Mouse (Mus musculus) lung, embryonic 15.5 days (tissue): ENCODE measurements at regions not wholly inside any gene's neighbourhood (a gene's known extent, or its start where the extent isn't known, plus 50 kb on each side); places are given as distances from the start of the nearest gene placed in this dataset.

Experiments
- ATAC-seq: fragments of 200-750 bp; cut with Nextera tagmentation; 2 replicates; pipeline ENCODE4 v1.8.0; 2017; ENCODE audit warnings: moderate number of reproducible peaks, borderline replicate concordance; ENCODE audit not compliant: low FRiP score, low TSS enrichment; ENCODE audit errors: extremely low read depth
- H3K27ac ChIP-seq: fragments of 300-500 bp; sonication (generic); 2 replicates; pipeline ENCODE4 v1.5.1; 2015; ENCODE audit warnings: moderate library complexity, mild to moderate bottlenecking, inconsistent platforms
- H3K27me3 ChIP-seq: fragments of 300-500 bp; sonication (generic); 2 replicates; pipeline ENCODE4 v1.6.1; 2015; ENCODE audit warnings: inconsistent platforms
- H3K36me3 ChIP-seq: fragments of 300-500 bp; sonication (generic); 2 replicates; pipeline ENCODE4 v1.6.1; 2015; ENCODE audit warnings: inconsistent platforms
- H3K4me1 ChIP-seq: fragments of 300-500 bp; sonication (generic); 2 replicates; pipeline ENCODE4 v1.6.1; 2015; ENCODE audit warnings: inconsistent platforms
- H3K4me2 ChIP-seq: fragments of 300-500 bp; sonication (generic); 2 replicates; pipeline ENCODE4 v1.6.1; 2015; ENCODE audit warnings: inconsistent platforms, mild to moderate bottlenecking, moderate library complexity
- H3K4me3 ChIP-seq: fragments of 300-500 bp; sonication (generic); 2 replicates; pipeline ENCODE4 v1.5.1; 2015; ENCODE audit warnings: mild to moderate bottlenecking, inconsistent platforms
- H3K9ac ChIP-seq: fragments of 300-500 bp; sonication (generic); 2 replicates; pipeline ENCODE4 v1.6.1; 2015; ENCODE audit warnings: inconsistent platforms
- H3K9me3 ChIP-seq: fragments of 300-500 bp; sonication (generic); 2 replicates; pipeline ENCODE4 v1.6.1; 2016; ENCODE audit warnings: inconsistent platforms
- WGBS: fragments of 180-500 bp; shearing (Covaris S2); methylation state at CpG from one replicate; pipeline ENCODE4 v1.1.7; 2015; 5-methylcytosine and 5-hydroxymethylcytosine counted together

DNA sequence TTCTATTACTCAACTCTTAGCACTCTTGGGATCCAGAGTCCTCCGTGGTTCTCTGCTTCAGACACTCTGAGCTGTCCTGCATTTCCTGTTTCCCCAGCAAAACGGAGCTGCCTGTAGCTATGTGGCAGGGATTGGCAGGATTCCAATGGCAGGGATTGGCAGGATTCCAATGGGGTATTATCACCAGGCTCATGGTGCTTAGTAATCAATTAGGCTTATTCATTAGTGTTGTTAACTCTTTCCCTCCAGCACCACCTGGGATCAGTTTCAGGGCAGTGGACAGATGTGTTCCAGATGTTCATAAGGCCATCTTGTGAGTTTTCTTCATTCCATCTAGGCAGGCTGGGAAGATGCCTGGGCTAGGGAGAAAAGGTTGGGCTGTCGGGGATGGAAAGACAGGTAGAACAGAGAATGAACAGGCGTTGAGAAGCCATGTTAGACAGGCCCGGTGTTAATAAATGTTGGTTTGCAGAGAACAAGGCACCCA lies 163.5 kb downstream of the Emp1 start:
- no peak overlapping the region for H3K4me2 ChIP-seq
- WGBS: 46% methylated on average over 5 of the region's 5 CpGs
- H3K9ac ChIP-seq: no peak overlapping the region
- no peaks in the 10 kb centered on the region for H3K36me3 ChIP-seq
- no peak overlapping the region for H3K4me3 ChIP-seq
- no peak overlapping the region for H3K27ac ChIP-seq
- no peaks in the 10 kb centered on the region for H3K9me3 ChIP-seq
- H3K27me3 ChIP-seq: no peaks in the 10 kb centered on the region
- peak; percentile 76; the same call in 1 of the 2 replicates for ATAC-seq
- H3K4me1 ChIP-seq: peaks cover 10% of the 10 kb centered on the region

DNA sequence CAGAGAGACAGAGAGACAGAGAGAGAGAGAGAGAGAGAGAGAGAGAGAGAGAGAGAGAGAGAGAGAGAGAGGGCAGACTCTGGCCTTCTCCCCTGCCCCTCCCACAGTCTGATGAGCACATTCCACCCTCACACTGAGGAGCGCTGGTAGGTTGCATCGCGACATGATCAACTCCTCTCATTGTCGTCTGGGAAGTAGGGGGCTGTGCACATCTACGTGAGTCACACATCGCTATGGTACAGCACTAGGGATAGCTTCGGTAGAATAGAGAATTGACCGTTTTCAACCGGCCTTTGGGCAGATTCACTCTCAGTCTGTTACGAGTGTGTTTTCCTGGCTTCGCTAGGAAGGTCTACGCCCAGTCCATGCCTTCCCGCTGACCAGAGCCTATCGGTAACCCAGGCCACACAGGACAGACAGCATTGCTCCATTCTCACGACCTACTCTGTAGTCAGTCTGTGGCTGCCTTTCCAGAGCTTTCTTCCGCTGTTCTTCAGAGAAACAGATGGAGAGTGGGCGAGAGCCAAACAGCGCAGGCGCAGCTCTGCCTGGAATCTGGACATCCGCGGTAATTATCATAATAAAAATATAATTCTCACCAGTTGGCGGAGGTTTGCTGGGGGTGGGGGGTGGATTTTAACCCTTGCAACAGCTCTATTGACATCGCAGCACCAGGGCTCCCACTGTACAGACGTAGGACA lies 164.3 kb downstream of the Emp1 start:
- WGBS: 78% methylated on average over 24 of the region's 24 CpGs
- H3K4me3 ChIP-seq: no peak overlapping the region
- ATAC-seq: peak; percentile 47; the same call in 1 of the 2 replicates
- no peak overlapping the region for H3K4me2 ChIP-seq
- H3K27ac ChIP-seq: no peak overlapping the region
- no peak overlapping the region for H3K9ac ChIP-seq
- H3K27me3 ChIP-seq: no peaks in the 10 kb centered on the region
- H3K36me3 ChIP-seq: no peaks in the 10 kb centered on the region
- H3K4me1 ChIP-seq: peaks cover 10% of the 10 kb centered on the region
- no peaks in the 10 kb centered on the region for H3K9me3 ChIP-seq

- Histone ChIP-seq H3K9me3 (no peaks in the 10 kb centered on the region), H3K9ac (no peak overlapping the region), H3K27ac (no peak overlapping the region), H3K4me1 (peaks cover 10% of the 10 kb centered on the region), H3K4me2 (no peak overlapping the region), H3K36me3 (no peaks in the 10 kb centered on the region), H3K27me3 (no peaks in the 10 kb centered on the region), H3K4me3 (no peak overlapping the region)
- 82% methylated on average over 4 of the region's 4 CpGs for WGBS
- ATAC-seq: no peak
These were observed 165.5 kb downstream of the Emp1 start for GRCm38 (mm10) chr6:135527879-135528278.

- no peak for ATAC-seq
- 0 out of 2 replicates have a peak overlapping the region, but pooled peaks have one; percentile 25 for H3K27ac ChIP-seq
- WGBS: 36% methylated on average over 9 of the region's 9 CpGs
- no peak overlapping the region for H3K4me2 ChIP-seq
- H3K4me1 ChIP-seq: 0 out of 2 replicates have a peak, but pooled peaks cover 2% of the 10 kb centered on the region
- H3K27me3 ChIP-seq: no peaks in the 10 kb centered on the region
- H3K4me3 ChIP-seq: no peak overlapping the region
- no peak overlapping the region for H3K9ac ChIP-seq
- no peaks in the 10 kb centered on the region for H3K9me3 ChIP-seq
- H3K36me3 ChIP-seq: no peaks in the 10 kb centered on the region
These were observed 177.7 kb downstream of the Emp1 start for GRCm38 (mm10) chr6:135539791-135540646.

DNA sequence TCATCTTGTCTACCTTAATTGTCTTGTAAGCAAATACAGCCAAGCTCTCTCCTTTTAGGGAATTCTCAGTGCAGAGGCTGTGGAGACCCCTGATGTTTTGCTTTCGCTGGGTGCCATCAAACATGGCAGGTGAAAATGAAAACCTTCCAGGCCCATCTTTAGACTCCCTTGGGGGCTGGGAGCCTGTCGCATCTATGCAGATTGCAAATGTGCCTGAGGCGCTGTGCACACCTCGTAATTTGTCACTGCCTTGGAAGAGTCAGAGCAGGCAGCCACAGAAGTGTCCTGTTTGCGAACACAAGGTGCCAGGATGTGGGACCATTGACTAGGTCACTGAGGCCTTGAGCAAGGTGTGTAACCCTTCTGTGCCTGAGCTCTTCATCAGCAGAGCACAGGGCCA lies 179.2 kb downstream of the Emp1 start:
- ATAC-seq: no peak

DNA sequence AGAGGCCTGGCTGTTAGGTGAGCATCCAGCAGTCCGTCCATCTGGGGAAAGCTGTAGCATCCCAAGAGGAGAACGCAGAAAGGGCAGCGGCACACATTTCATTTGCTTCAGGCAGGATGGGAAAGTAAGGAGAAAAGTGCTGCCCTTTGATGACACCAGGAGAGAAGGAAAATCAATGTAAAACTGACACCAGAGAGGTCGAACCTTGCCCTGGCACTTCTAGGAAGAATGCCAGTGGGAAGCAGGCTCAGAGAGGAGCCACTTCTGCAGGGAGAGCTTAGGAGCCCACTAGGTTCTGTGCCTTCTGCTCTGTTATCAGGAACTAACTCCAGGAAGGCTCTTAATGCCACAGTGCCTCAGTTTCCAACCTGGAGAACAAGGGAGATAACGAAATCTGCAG lies 180.0 kb downstream of the Emp1 start:
- no peak overlapping the region for H3K4me2 ChIP-seq
- 48% methylated on average over 5 of the region's 5 CpGs for WGBS
- no peak overlapping the region for H3K27ac ChIP-seq
- no peak overlapping the region for H3K9ac ChIP-seq
- ATAC-seq: no peak
- no peaks in the 10 kb centered on the region for H3K27me3 ChIP-seq
- no peaks in the 10 kb centered on the region for H3K36me3 ChIP-seq
- H3K4me3 ChIP-seq: no peak overlapping the region
- no peaks in the 10 kb centered on the region for H3K9me3 ChIP-seq
- 0 out of 2 replicates have a peak, but pooled peaks cover 2% of the 10 kb centered on the region for H3K4me1 ChIP-seq

More for the DNA sequence above, 179.2 kb downstream of the Emp1 start:
- Histone ChIP-seq H3K27me3 (no peaks in the 10 kb centered on the region), H3K4me2 (no peak overlapping the region), H3K27ac (no peak overlapping the region), H3K9ac (no peak overlapping the region), H3K4me3 (no peak overlapping the region), H3K4me1 (0 out of 2 replicates have a peak, but pooled peaks cover 2% of the 10 kb centered on the region), H3K9me3 (no peaks in the 10 kb centered on the region), H3K36me3 (no peaks in the 10 kb centered on the region)
- 69% methylated on average over 5 of the region's 5 CpGs for WGBS

GRCm38 (mm10) chr6:135543390-135543789 lies 181.0 kb downstream of the Emp1 start:
- 73% methylated on average over 3 of the region's 3 CpGs for WGBS
- Histone ChIP-seq H3K36me3 (no peaks in the 10 kb centered on the region), H3K27me3 (no peaks in the 10 kb centered on the region), H3K27ac (no peak overlapping the region), H3K9me3 (no peaks in the 10 kb centered on the region), H3K9ac (no peak overlapping the region), H3K4me3 (no peak overlapping the region), H3K4me1 (0 out of 2 replicates have a peak, but pooled peaks cover 2% of the 10 kb centered on the region), H3K4me2 (no peak overlapping the region)
- ATAC-seq: no peak

DNA sequence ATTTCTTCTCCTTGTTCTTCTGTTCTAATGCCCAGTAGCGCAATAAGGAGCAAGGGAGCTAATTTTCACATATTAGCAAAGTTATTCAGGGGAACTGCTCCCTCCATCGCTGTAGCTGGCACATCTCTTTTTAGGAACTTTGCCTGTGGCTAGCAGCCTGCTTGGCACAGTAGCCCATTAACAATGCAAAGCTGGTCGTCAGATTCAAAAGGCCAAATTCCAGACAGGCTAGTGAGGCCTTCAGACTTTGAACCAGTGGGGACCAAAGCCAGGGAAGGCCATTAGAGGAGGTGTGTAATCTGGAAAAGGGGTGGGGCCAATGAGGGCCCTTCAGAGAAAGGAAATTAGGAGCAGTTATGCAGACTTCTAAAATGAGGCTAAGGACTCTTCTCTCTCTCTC lies 181.5 kb downstream of the Emp1 start:
- H3K4me1 ChIP-seq: 0 out of 2 replicates have a peak, but pooled peaks cover 2% of the 10 kb centered on the region
- ATAC-seq: no peak
- no peaks in the 10 kb centered on the region for H3K36me3 ChIP-seq
- H3K27ac ChIP-seq: no peak overlapping the region
- H3K4me2 ChIP-seq: no peak overlapping the region
- no peaks in the 10 kb centered on the region for H3K27me3 ChIP-seq
- WGBS: 62% methylated on average over 3 of the region's 3 CpGs
- no peak overlapping the region for H3K9ac ChIP-seq
- H3K4me3 ChIP-seq: no peak overlapping the region
- H3K9me3 ChIP-seq: no peaks in the 10 kb centered on the region

GRCm38 (mm10) chr6:135550368-135550950 lies 188.1 kb downstream of the Emp1 start:
- 35% methylated on average over 3 of the region's 3 CpGs for WGBS
- no peaks in the 10 kb centered on the region for H3K36me3 ChIP-seq
- H3K27me3 ChIP-seq: no peaks in the 10 kb centered on the region
- H3K9me3 ChIP-seq: no peaks in the 10 kb centered on the region
- H3K4me2 ChIP-seq: no peak overlapping the region
- H3K4me1 ChIP-seq: no peaks in the 10 kb centered on the region
- no peak overlapping the region for H3K27ac ChIP-seq
- H3K4me3 ChIP-seq: no peak overlapping the region
- ATAC-seq: no peak
- no peak overlapping the region for H3K9ac ChIP-seq

GRCm38 (mm10) chr6:135552396-135552795 lies 190.1 kb downstream of the Emp1 start:
- Histone ChIP-seq H3K27ac (no peak overlapping the region), H3K9me3 (no peaks in the 10 kb centered on the region), H3K4me2 (no peak overlapping the region), H3K9ac (no peak overlapping the region), H3K4me3 (no peak overlapping the region), H3K27me3 (no peaks in the 10 kb centered on the region), H3K36me3 (no peaks in the 10 kb centered on the region), H3K4me1 (no peaks in the 10 kb centered on the region)
- WGBS: 81% methylated on average over 3 of the region's 3 CpGs
- no peak for ATAC-seq

- Histone ChIP-seq H3K36me3 (no peaks in the 10 kb centered on the region), H3K9me3 (no peaks in the 10 kb centered on the region), H3K27me3 (no peaks in the 10 kb centered on the region), H3K4me1 (peaks cover 17% of the 10 kb centered on the region), H3K4me2 (no peak overlapping the region), H3K9ac (no peak overlapping the region), H3K4me3 (no peak overlapping the region), H3K27ac (peak overlapping the region; percentile 76)
- peak; percentile 93 for ATAC-seq
- WGBS: 29% methylated on average over 5 of the region's 5 CpGs
These were observed 197.2 kb downstream of the Emp1 start for GRCm38 (mm10) chr6:135559501-135559907.
